In genomic region chr4:129336291-129336690, GRCm38 (mm10) we compare ENCODE assay signal across 9 mouse cellular contexts. TPM values are rescaled to one million over a fixed set of nuclear protein-coding genes. Genes with fewer than 3 reads are reported as not detected.
DNase-seq lines count a peak whose midpoint lies in the region; ATAC-seq and TF ChIP-seq lines count a peak whose summit lies in the region.
"Had no signal": no experiment of that assay in that cellular context is flagged by ENCODE, and none has a peak within 500 bp of the region (broad histone marks: within the 10 kb centered on the region; RNA-seq: fewer than 3 reads in every experiment).

No protein-coding gene starts in this region.

- DNase-seq in embryo, embryonic 11 days = peak; percentile 10
- no peak for DNase-seq in embryo, embryonic 10 days (ENCODE audit: low spot score)
- peak; percentile 60 for DNase-seq in 3T3-L1 (ENCODE audit: low read depth, low spot score)
- no peak for DNase-seq in adrenal gland, adult 2 months
- no peak for DNase-seq in gastrocnemius, postnatal 14 days
- DNase-seq in urinary bladder, postnatal 36 days (ENCODE audit: low spot score in 2 of 2) = no peak

- intact Hi-C loops in gastrocnemius, postnatal 14 days (cut with DNase I; ENCODE audit: low total_unique reads) = no loop called here

- WGBS in limb, embryonic 15.5 days = 44% methylated on average over 14 of the region's 14 CpGs

- no peaks in the 10 kb centered on the region for H3K27me3 ChIP-seq in limb, embryonic 15.5 days
- H3K27me3 ChIP-seq: Patski had no signal

- no peak for TF ChIP-seq CTCF in embryonic fibroblast, embryonic 13.5 days (IDR thresholded peaks at IDR 0.05; ENCODE audit: borderline replicate concordance, insufficient read depth, low read length)

- peak overlapping the region; percentile 70 for H3K4me2 ChIP-seq in limb, embryonic 15.5 days

- H3K9ac ChIP-seq in limb, embryonic 15.5 days = peak overlapping the region; percentile 42

- peak overlapping the region; percentile 99 for H3K27ac ChIP-seq in embryonic fibroblast, embryonic 13.5 days (ENCODE audit: insufficient read depth, low read length)
- H3K27ac ChIP-seq in limb, embryonic 15.5 days = peak overlapping the region; percentile 100

- H3K36me3 ChIP-seq in limb, embryonic 15.5 days = peaks cover 5% of the 10 kb centered on the region

- H3K4me3 ChIP-seq in embryonic fibroblast, embryonic 13.5 days (ENCODE audit: insufficient read depth, low read length) = peak overlapping the region; percentile 64
- peak overlapping the region; percentile 97 for H3K4me3 ChIP-seq in limb, embryonic 15.5 days

- ATAC-seq in limb, embryonic 15.5 days (ENCODE audit: insufficient number of reproducible peaks, low FRiP score, low TSS enrichment, low read depth) = no peak

- H3K9me3 ChIP-seq in limb, embryonic 15.5 days = no peaks in the 10 kb centered on the region

- H3K4me1 ChIP-seq in embryonic fibroblast, embryonic 13.5 days (ENCODE audit: control insufficient read depth, insufficient read depth, low read length) = peaks cover 6% of the 10 kb centered on the region
- H3K4me1 ChIP-seq in limb, embryonic 15.5 days = peaks cover 28% of the 10 kb centered on the region

- TF ChIP-seq POLR2A in embryonic fibroblast, embryonic 13.5 days (IDR thresholded peaks at IDR 0.05; ENCODE audit: low read depth, low read length) = no peak

RNA-seq across cellular contexts. Expression of gene Zbtb8os, which starts 0.8 kb away (rescaled TPM):
- polyA plus RNA-seq in embryonic fibroblast, embryonic 13.5 days (2011; ENCODE audit: insufficient read length, low read depth, missing spikeins) = 91.1 and 110 TPM in 2 replicates
- polyA plus RNA-seq in limb, embryonic 15.5 days (2015; fragmentation: Nextera tagmentation; extraction: Ambion mirVana) = 39.1 and 47.0 TPM in 2 replicates
- total RNA-seq in adrenal gland, adult 2 months (2021) = 10 to 100 TPM; 42.7 to 48.4 TPM
- 4.1 and 5.3 TPM in 2 replicates for polyA plus RNA-seq in adrenal gland, adult 2 months (2012; rRNA removed)
- 10 to 100 TPM; 24.0 to 25.1 TPM for total RNA-seq in gastrocnemius, postnatal 14 days (2021)

RNA-seq across cellular contexts. Expression of gene Rbbp4, which starts 1.1 kb away (rescaled TPM):
- 183 and 229 TPM in 2 replicates for polyA plus RNA-seq in embryonic fibroblast, embryonic 13.5 days (2011; ENCODE audit: insufficient read length, low read depth, missing spikeins)
- polyA plus RNA-seq in limb, embryonic 15.5 days (2015; fragmentation: Nextera tagmentation; extraction: Ambion mirVana) = 326 and 338 TPM in 2 replicates
- 100 to 1,000 TPM; 116 to 144 TPM for total RNA-seq in adrenal gland, adult 2 months (2021)
- 9.7 and 10.4 TPM in 2 replicates for polyA plus RNA-seq in adrenal gland, adult 2 months (2012; rRNA removed)
- 10 to 100 TPM; 66.0 to 67.2 TPM for total RNA-seq in gastrocnemius, postnatal 14 days (2021)

RNA-seq across cellular contexts. Expression of gene Zbtb8a, which starts 41.6 kb away (rescaled TPM):
- 5.0 and 6.9 TPM in 2 replicates for polyA plus RNA-seq in embryonic fibroblast, embryonic 13.5 days (2011; ENCODE audit: insufficient read length, low read depth, missing spikeins)
- polyA plus RNA-seq in limb, embryonic 15.5 days (2015; fragmentation: Nextera tagmentation; extraction: Ambion mirVana) = 15.8 and 16.4 TPM in 2 replicates
- 1 to 10 TPM; 6.1 to 6.4 TPM for total RNA-seq in adrenal gland, adult 2 months (2021)
- polyA plus RNA-seq in adrenal gland, adult 2 months (2012; rRNA removed) = 2.4 and 2.7 TPM in 2 replicates
- total RNA-seq in gastrocnemius, postnatal 14 days (2021) = 1 to 10 TPM; 2.4 to 2.9 TPM

RNA-seq across cellular contexts. Expression of gene Sync, which starts 48.9 kb away (rescaled TPM):
- 9.4 and 15.0 TPM in 2 replicates for polyA plus RNA-seq in embryonic fibroblast, embryonic 13.5 days (2011; ENCODE audit: insufficient read length, low read depth, missing spikeins)
- polyA plus RNA-seq in limb, embryonic 15.5 days (2015; fragmentation: Nextera tagmentation; extraction: Ambion mirVana) = 5.0 and 9.6 TPM in 2 replicates
- under 1 TPM; 0.66 to 0.97 TPM for total RNA-seq in adrenal gland, adult 2 months (2021)
- 0.11 and 0.32 TPM in 2 replicates for polyA plus RNA-seq in adrenal gland, adult 2 months (2012; rRNA removed)
- 10 to 100 TPM; 50.0 to 63.6 TPM for total RNA-seq in gastrocnemius, postnatal 14 days (2021)

Comparison
In these comparisons a context has a peak if more than half of its experiments do, and no peak if none do; other contexts are left out.
1. DNase-seq: peak in embryo, embryonic 11 days (single experiment) and 3T3-L1 (single experiment); none in embryo, embryonic 10 days (single experiment), adrenal gland, adult 2 months (single experiment), gastrocnemius, postnatal 14 days (single experiment) and urinary bladder, postnatal 36 days (0 of 2).
2. RNA of gene Rbbp4, which starts 1.1 kb away (polyA plus RNA-seq): 326 to 338 TPM in limb, embryonic 15.5 days and 183 to 229 TPM in embryonic fibroblast, embryonic 13.5 days; 9.7 to 10.4 TPM in adrenal gland, adult 2 months; every median in the first group is over 10 times any median in the second.